Mouse (Mus musculus): Measurements from ENCODE around the gene Cd7. TPM values are rescaled to one million over a fixed set of nuclear protein-coding genes. Genes with fewer than 3 reads are reported as not detected.

Gene Cd7
- not detected in 2 replicates for polyA plus RNA-seq (2014; fragmentation: Nextera tagmentation; extraction: Ambion mirVana)

DNA sequence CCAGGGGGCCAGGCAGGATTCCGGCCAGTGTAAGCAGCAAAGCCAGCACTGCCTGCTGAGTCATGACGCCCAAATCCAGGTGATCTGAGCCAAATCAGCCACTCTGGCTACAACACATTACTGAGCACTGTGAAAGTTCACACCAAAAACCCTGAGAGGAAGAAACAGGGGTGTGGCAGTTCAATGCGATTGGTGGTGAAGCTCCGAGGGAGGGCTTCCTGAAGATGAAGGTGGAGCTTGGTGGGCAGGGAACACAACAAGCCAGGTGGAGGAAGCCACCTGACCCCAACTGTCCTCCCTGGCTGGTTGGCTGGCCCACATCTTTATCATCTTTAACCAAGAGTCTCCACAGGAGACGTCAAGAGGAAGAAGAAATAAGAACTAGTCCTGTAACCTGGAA lies at the start of gene Cd7:
Gene Cd7 (minus strand): TSS at position 117 of the 400 bp plus-strand sequence.
- H3K4me2 ChIP-seq (ENCODE audit: low read length), result no peak within 1 kb of the TSS
- ATAC-seq (ENCODE audit: insufficient number of reproducible peaks, insufficient read depth, low FRiP score, low read depth), result no peak
- H3K27me3 ChIP-seq (ENCODE audit: control insufficient read depth, insufficient read depth, low read length), result peaks cover 5% of the 10 kb centered on the region
- no peak within 1 kb of the TSS for H3K4me3 ChIP-seq (ENCODE audit: control insufficient read depth in 1 of 2, insufficient read depth in 1 of 2, low read depth in 1 of 2, low read length in 2 of 2)
- WGBS, result 62% methylated on average over 5 of the region's 5 CpGs
- H3K4me1 ChIP-seq (ENCODE audit: control insufficient read depth in 2 of 2, insufficient read depth in 2 of 2, low read length in 2 of 2), result no peaks in the 10 kb centered on the region
- no peak within 1 kb of the TSS for H3K9ac ChIP-seq (ENCODE audit: low read length)
- H3K9me3 ChIP-seq (ENCODE audit: control insufficient read depth, low read length), result no peaks in the 10 kb centered on the region
- H3K36me3 ChIP-seq (ENCODE audit: control insufficient read depth, insufficient read depth, low read length), result no peaks in the 10 kb centered on the region
- no peak within 1 kb of the TSS for H3K27ac ChIP-seq (replicated peaks in 1 of 2; ENCODE audit: control insufficient read depth in 1 of 2, insufficient read depth in 1 of 2, low read depth in 2 of 2, low read length in 2 of 2)

DNA sequence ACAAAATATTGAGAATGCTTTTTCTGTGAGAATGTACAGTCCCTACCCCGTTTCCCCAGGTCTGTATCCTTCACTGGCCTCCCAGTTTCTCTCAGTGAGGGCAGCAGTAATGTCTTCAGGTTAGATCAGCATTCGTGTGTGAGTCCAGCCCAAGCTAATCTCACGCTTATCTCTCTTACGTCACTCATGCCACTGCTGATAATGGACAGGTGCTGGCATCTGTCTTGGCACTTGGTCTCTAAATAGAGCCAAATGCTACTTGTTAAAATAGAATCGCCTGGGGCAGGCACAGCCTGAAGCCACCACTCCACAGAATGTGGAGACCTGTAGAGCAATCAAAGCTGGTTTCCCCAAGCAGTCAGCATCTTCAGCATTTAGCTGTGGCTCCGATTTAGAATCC lies 49.8 kb upstream of the Cd7 start:
- ATAC-seq (ENCODE audit: insufficient number of reproducible peaks, insufficient read depth, low FRiP score, low read depth), result no peak

DNA sequence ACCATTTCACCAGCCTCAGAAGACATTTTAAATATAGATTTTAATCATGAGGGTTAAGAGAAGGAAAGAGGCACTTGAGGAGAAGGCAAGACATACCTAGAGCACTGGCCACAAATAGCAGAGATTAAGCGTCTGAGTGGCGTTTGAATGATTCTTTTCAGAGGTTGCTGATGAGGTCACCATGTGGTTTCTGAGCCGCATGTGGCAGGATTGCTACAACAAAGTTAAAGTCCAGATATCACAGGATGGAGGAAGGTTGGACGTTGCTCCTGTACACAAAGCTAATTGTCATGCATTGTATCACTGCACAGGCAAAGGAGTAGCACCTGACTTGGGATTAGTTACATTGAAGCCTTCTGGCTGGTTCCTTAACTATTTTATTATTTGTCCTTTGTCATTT lies 47.1 kb upstream of the Cd7 start:
- WGBS, result 8% methylated on average over 4 of the region's 4 CpGs
- H3K27ac ChIP-seq (replicated peaks in 1 of 2; ENCODE audit: control insufficient read depth in 1 of 2, insufficient read depth in 1 of 2, low read depth in 2 of 2, low read length in 2 of 2), result no peak overlapping the region
- H3K9ac ChIP-seq (ENCODE audit: low read length), result no peak overlapping the region
- no peak for ATAC-seq (ENCODE audit: insufficient number of reproducible peaks, insufficient read depth, low FRiP score, low read depth)
- no peak overlapping the region for H3K4me3 ChIP-seq (ENCODE audit: control insufficient read depth in 1 of 2, insufficient read depth in 1 of 2, low read depth in 1 of 2, low read length in 2 of 2)
- peaks cover 3% of the 10 kb centered on the region in 2 experiments; a peak in 3 of 4 replicates for H3K4me1 ChIP-seq (ENCODE audit: control insufficient read depth in 2 of 2, insufficient read depth in 2 of 2, low read length in 2 of 2)
- H3K4me2 ChIP-seq (ENCODE audit: low read length), result no peak overlapping the region
- no peaks in the 10 kb centered on the region for H3K9me3 ChIP-seq (ENCODE audit: control insufficient read depth, low read length)
- H3K27me3 ChIP-seq (ENCODE audit: control insufficient read depth, insufficient read depth, low read length), result no peaks in the 10 kb centered on the region
- no peaks in the 10 kb centered on the region for H3K36me3 ChIP-seq (ENCODE audit: control insufficient read depth, insufficient read depth, low read length)

More for the DNA sequence above, 49.8 kb upstream of the Cd7 start:
- H3K36me3 ChIP-seq (ENCODE audit: control insufficient read depth, insufficient read depth, low read length), result no peaks in the 10 kb centered on the region
- no peaks in the 10 kb centered on the region for H3K9me3 ChIP-seq (ENCODE audit: control insufficient read depth, low read length)
- 27% methylated on average over 6 of the region's 6 CpGs for WGBS
- no peak overlapping the region for H3K9ac ChIP-seq (ENCODE audit: low read length)
- no peak overlapping the region for H3K4me3 ChIP-seq (ENCODE audit: control insufficient read depth in 1 of 2, insufficient read depth in 1 of 2, low read depth in 1 of 2, low read length in 2 of 2)
- no peaks in the 10 kb centered on the region for H3K27me3 ChIP-seq (ENCODE audit: control insufficient read depth, insufficient read depth, low read length)
- H3K4me1 ChIP-seq (ENCODE audit: control insufficient read depth in 2 of 2, insufficient read depth in 2 of 2, low read length in 2 of 2), result peaks cover 3% of the 10 kb centered on the region in 2 experiments; a peak in 3 of 4 replicates
- H3K27ac ChIP-seq (replicated peaks in 1 of 2; ENCODE audit: control insufficient read depth in 1 of 2, insufficient read depth in 1 of 2, low read depth in 2 of 2, low read length in 2 of 2), result no peak overlapping the region
- H3K4me2 ChIP-seq (ENCODE audit: low read length), result no peak overlapping the region

DNA sequence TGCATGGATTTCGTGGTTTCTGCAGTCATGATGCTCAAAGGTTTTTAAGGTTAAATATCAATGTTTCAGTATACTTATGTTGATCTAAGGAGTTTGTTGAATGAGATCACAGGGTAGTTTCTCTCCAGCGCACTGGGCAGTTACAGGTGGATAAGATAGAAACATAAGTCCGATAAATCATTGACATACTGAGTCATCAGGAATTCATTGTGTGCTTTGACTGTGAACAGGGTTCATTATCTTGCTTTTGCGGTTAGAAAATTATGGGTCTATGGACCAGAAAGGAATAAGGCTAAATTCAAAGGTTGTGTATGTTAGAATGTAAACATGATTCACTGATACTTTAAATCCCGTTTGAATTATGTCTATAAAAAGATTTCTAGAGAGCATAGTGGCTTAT lies 46.0 kb upstream of the Cd7 start:
- Histone ChIP-seq H3K9ac (ENCODE audit: low read length) (no peak overlapping the region), H3K4me3 (ENCODE audit: control insufficient read depth in 1 of 2, insufficient read depth in 1 of 2, low read depth in 1 of 2, low read length in 2 of 2) (no peak overlapping the region), H3K27me3 (ENCODE audit: control insufficient read depth, insufficient read depth, low read length) (no peaks in the 10 kb centered on the region), H3K4me1 (ENCODE audit: control insufficient read depth in 2 of 2, insufficient read depth in 2 of 2, low read length in 2 of 2) (peaks cover 3% of the 10 kb centered on the region in 2 experiments; a peak in 3 of 4 replicates), H3K36me3 (ENCODE audit: control insufficient read depth, insufficient read depth, low read length) (no peaks in the 10 kb centered on the region), H3K27ac (replicated peaks in 1 of 2; ENCODE audit: control insufficient read depth in 1 of 2, insufficient read depth in 1 of 2, low read depth in 2 of 2, low read length in 2 of 2) (no peak overlapping the region), H3K4me2 (ENCODE audit: low read length) (no peak overlapping the region), H3K9me3 (ENCODE audit: control insufficient read depth, low read length) (no peaks in the 10 kb centered on the region)
- no peak for ATAC-seq (ENCODE audit: insufficient number of reproducible peaks, insufficient read depth, low FRiP score, low read depth)
- WGBS, result 63% methylated on average over 5 of the region's 5 CpGs

DNA sequence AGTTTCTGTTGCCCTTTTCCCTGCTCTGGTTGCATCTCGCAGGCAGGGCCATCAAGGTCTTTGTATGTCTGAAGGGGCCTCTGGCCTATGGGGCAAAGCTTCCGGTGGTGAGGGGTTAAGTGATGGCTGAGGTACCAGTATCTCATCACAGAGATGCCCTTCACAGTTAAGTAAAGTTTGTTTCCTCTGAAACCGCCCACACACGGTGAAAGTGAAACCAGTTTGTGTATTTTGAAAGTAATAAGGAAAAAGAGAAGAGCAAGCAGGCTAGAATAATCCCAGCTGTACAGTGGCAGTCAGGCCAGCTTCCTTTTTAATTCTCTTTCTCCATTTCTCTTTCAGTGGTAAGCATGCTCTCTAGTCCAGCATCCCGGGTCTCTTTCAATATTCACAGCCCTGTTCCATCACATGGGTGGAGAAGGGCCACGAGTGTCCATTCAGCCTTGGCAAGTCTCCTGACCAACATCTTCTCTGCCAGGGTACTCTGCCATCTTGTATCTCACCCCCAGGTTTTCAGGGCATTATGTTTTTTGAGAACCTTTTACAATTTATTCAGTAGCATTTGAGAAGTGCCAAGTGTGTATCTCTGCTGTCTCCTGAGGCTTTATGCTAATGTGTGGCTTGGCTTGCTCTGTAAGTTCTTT lies 43.8 kb upstream of the Cd7 start:
- H3K27ac ChIP-seq (replicated peaks in 1 of 2; ENCODE audit: control insufficient read depth in 1 of 2, insufficient read depth in 1 of 2, low read depth in 2 of 2, low read length in 2 of 2), result no peak overlapping the region
- ATAC-seq (ENCODE audit: insufficient number of reproducible peaks, insufficient read depth, low FRiP score, low read depth), result no peak
- H3K36me3 ChIP-seq (ENCODE audit: control insufficient read depth, insufficient read depth, low read length), result no peaks in the 10 kb centered on the region
- no peaks in the 10 kb centered on the region; a peak in 1 of 4 replicates for H3K4me1 ChIP-seq (ENCODE audit: control insufficient read depth in 2 of 2, insufficient read depth in 2 of 2, low read length in 2 of 2)
- no peak overlapping the region for H3K9ac ChIP-seq (ENCODE audit: low read length)
- no peaks in the 10 kb centered on the region for H3K9me3 ChIP-seq (ENCODE audit: control insufficient read depth, low read length)
- no peaks in the 10 kb centered on the region for H3K27me3 ChIP-seq (ENCODE audit: control insufficient read depth, insufficient read depth, low read length)
- H3K4me3 ChIP-seq (ENCODE audit: control insufficient read depth in 1 of 2, insufficient read depth in 1 of 2, low read depth in 1 of 2, low read length in 2 of 2), result no peak overlapping the region
- 75% methylated on average over 6 of the region's 6 CpGs for WGBS
- no peak overlapping the region for H3K4me2 ChIP-seq (ENCODE audit: low read length)

DNA sequence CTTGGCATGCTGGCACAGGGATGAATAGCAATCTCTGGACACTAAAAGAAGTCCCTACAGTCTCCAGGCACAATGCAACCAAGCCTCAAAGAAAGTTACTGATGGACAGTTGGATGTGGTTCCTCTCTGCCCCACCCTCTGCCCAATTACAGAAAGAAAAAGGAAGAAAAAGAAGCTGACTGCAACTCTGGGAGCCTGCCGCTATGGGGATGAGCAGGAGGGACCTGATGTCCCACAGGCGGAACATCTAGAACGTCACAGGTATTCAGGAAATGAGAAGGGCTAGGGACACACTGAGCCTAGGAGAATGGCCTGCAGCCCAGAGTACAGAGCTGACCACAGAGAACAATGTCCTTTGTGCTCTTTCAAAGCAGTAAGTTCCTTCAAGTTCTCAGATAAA lies 43.0 kb upstream of the Cd7 start:
- Histone ChIP-seq H3K4me2 (ENCODE audit: low read length) (no peak overlapping the region), H3K9ac (ENCODE audit: low read length) (no peak overlapping the region), H3K27ac (replicated peaks in 1 of 2; ENCODE audit: control insufficient read depth in 1 of 2, insufficient read depth in 1 of 2, low read depth in 2 of 2, low read length in 2 of 2) (no peak overlapping the region), H3K4me3 (ENCODE audit: control insufficient read depth in 1 of 2, insufficient read depth in 1 of 2, low read depth in 1 of 2, low read length in 2 of 2) (no peak overlapping the region), H3K4me1 (ENCODE audit: control insufficient read depth in 2 of 2, insufficient read depth in 2 of 2, low read length in 2 of 2) (no peaks in the 10 kb centered on the region; a peak in 1 of 4 replicates), H3K9me3 (ENCODE audit: control insufficient read depth, low read length) (no peaks in the 10 kb centered on the region), H3K27me3 (ENCODE audit: control insufficient read depth, insufficient read depth, low read length) (no peaks in the 10 kb centered on the region), H3K36me3 (ENCODE audit: control insufficient read depth, insufficient read depth, low read length) (no peaks in the 10 kb centered on the region)
- WGBS, result 82% methylated on average over 3 of the region's 3 CpGs
- no peak for ATAC-seq (ENCODE audit: insufficient number of reproducible peaks, insufficient read depth, low FRiP score, low read depth)

DNA sequence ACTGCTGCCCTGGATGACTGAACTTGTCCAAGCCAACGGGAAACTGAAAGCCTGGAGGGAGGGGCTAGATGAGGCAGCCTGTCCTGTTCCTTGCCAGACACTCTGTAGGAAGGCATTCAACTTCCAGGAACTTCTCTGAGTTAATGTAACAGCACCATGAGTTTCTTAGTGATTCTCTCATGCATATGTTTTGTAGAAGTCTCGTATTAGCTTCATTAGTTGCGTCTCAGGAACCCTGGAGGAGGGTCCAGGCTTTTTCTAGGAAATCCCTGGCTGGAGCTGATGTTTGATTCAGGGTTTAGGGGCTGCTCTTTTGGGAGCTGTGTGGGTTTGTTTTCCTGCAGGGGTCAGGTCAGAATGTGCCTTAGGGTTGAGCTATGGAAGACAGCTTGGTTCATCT lies 41.9 kb upstream of the Cd7 start, which contains the start of gene Sectm1a:
Gene Sectm1a (minus strand): TSS at position 101 of the 400 bp plus-strand sequence.
- no peak within 1 kb of the TSS for H3K27ac ChIP-seq (replicated peaks in 1 of 2; ENCODE audit: control insufficient read depth in 1 of 2, insufficient read depth in 1 of 2, low read depth in 2 of 2, low read length in 2 of 2)
- 65% methylated on average over 3 of the region's 3 CpGs for WGBS
- H3K4me2 ChIP-seq (ENCODE audit: low read length), result no peak within 1 kb of the TSS
- H3K9ac ChIP-seq (ENCODE audit: low read length), result no peak within 1 kb of the TSS
- H3K9me3 ChIP-seq (ENCODE audit: control insufficient read depth, low read length), result no peaks in the 10 kb centered on the region
- H3K27me3 ChIP-seq (ENCODE audit: control insufficient read depth, insufficient read depth, low read length), result no peaks in the 10 kb centered on the region
- no peaks in the 10 kb centered on the region; a peak in 1 of 4 replicates for H3K4me1 ChIP-seq (ENCODE audit: control insufficient read depth in 2 of 2, insufficient read depth in 2 of 2, low read length in 2 of 2)
- H3K36me3 ChIP-seq (ENCODE audit: control insufficient read depth, insufficient read depth, low read length), result no peaks in the 10 kb centered on the region
- H3K4me3 ChIP-seq (ENCODE audit: control insufficient read depth in 1 of 2, insufficient read depth in 1 of 2, low read depth in 1 of 2, low read length in 2 of 2), result no peak within 1 kb of the TSS
- no peak for ATAC-seq (ENCODE audit: insufficient number of reproducible peaks, insufficient read depth, low FRiP score, low read depth)

DNA sequence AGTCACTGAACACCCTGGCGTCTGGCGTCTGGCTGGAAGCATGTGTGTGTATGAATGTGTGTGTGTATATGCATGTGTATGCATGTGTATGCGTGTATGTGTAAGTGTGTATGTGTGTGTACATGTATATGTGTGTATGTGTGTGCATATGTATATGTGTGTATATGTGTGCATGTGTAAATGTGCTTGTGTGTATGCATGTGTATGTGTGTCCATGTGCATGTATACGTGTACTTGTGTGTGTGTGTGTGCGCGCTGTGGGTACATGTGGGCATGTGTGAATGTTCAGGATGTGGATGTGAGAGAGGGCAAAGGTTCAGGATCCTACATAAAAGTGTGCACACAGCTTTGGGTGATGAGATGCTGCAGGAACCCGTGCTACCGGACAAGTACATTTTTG lies 41.1 kb upstream of the Cd7 start:
- Histone ChIP-seq H3K9ac (ENCODE audit: low read length) (no peak overlapping the region), H3K9me3 (ENCODE audit: control insufficient read depth, low read length) (no peaks in the 10 kb centered on the region), H3K4me1 (ENCODE audit: control insufficient read depth in 2 of 2, insufficient read depth in 2 of 2, low read length in 2 of 2) (no peaks in the 10 kb centered on the region; a peak in 1 of 4 replicates), H3K27ac (replicated peaks in 1 of 2; ENCODE audit: control insufficient read depth in 1 of 2, insufficient read depth in 1 of 2, low read depth in 2 of 2, low read length in 2 of 2) (no peak overlapping the region), H3K27me3 (ENCODE audit: control insufficient read depth, insufficient read depth, low read length) (no peaks in the 10 kb centered on the region), H3K36me3 (ENCODE audit: control insufficient read depth, insufficient read depth, low read length) (no peaks in the 10 kb centered on the region), H3K4me3 (ENCODE audit: control insufficient read depth in 1 of 2, insufficient read depth in 1 of 2, low read depth in 1 of 2, low read length in 2 of 2) (no peak overlapping the region), H3K4me2 (ENCODE audit: low read length) (no peak overlapping the region)
- WGBS, result 92% methylated on average over 8 of the region's 8 CpGs
- ATAC-seq (ENCODE audit: insufficient number of reproducible peaks, insufficient read depth, low FRiP score, low read depth), result no peak

All from heart, embryonic 14.5 days (tissue).